23 mouse cellular contexts compared by ENCODE assay signal in genomic region chr19:26859195-26859570, GRCm38 (mm10). TPM values are rescaled to one million over a fixed set of nuclear protein-coding genes. Genes with fewer than 3 reads are reported as not detected.
DNase-seq lines count a peak whose midpoint lies in the region; ATAC-seq and TF ChIP-seq lines count a peak whose summit lies in the region.
"Had no signal": no experiment of that assay in that cellular context is flagged by ENCODE, and none has a peak within 500 bp of the region (broad histone marks: within the 10 kb centered on the region; RNA-seq: fewer than 3 reads in every experiment).

No protein-coding gene starts in this region.

- peaks cover 9% of the 10 kb centered on the region; the same call in 1 of the 2 replicates for H3K4me1 ChIP-seq in heart, postnatal 0 days (ENCODE audit: control insufficient read depth, insufficient read depth)
- H3K4me1 ChIP-seq in forebrain, embryonic 16.5 days (replicated peaks; ENCODE audit: control insufficient read depth, insufficient read depth, low read length): peaks cover 6% of the 10 kb centered on the region
- peaks cover 17% of the 10 kb centered on the region for H3K4me1 ChIP-seq in midbrain, embryonic 11.5 days (ENCODE audit: control insufficient read depth, insufficient read depth, low read length)

- H3K9me3 ChIP-seq in heart, postnatal 0 days (replicated peaks; ENCODE audit: control insufficient read depth, low read length): no peaks in the 10 kb centered on the region
- H3K9me3 ChIP-seq in forebrain, embryonic 16.5 days (ENCODE audit: control insufficient read depth, low read length): no peaks in the 10 kb centered on the region
- no peaks in the 10 kb centered on the region for H3K9me3 ChIP-seq in midbrain, embryonic 11.5 days (ENCODE audit: control insufficient read depth, low read length)
- H3K9me3 ChIP-seq: embryonic facial prominence, embryonic 13.5 days; heart, embryonic 15.5 days; lung, embryonic 15.5 days had no signal

- ATAC-seq in heart, postnatal 0 days (ENCODE audit: insufficient read depth, low read depth): no peak
- ATAC-seq in forebrain, embryonic 16.5 days: peak; percentile 20; the same call in 1 of the 2 replicates
- ATAC-seq in midbrain, embryonic 11.5 days (ENCODE audit: low FRiP score): peak; percentile 62; the same call in 1 of the 2 replicates
- ATAC-seq in activated CD4-positive, CD25-positive, alpha-beta regulatory T cell, adult 4 months: no peak

- WGBS in heart, postnatal 0 days: 66% methylated on average over 5 of the region's 5 CpGs
- WGBS in forebrain, embryonic 16.5 days: 76% methylated on average over 5 of the region's 5 CpGs
- 74% methylated on average over 5 of the region's 5 CpGs for WGBS in midbrain, embryonic 11.5 days

- intact Hi-C loops in heart, postnatal 25 days (cut with DNase I): no loop called here

- H3K27ac ChIP-seq in heart, postnatal 0 days (ENCODE audit: low read depth): 0 out of 2 replicates have a peak overlapping the region, but pooled peaks have one; percentile 2
- no peak overlapping the region for H3K27ac ChIP-seq in forebrain, embryonic 16.5 days (ENCODE audit: low read length)
- no peak overlapping the region for H3K27ac ChIP-seq in midbrain, embryonic 11.5 days (ENCODE audit: low read depth, low read length)
- H3K27ac ChIP-seq: embryonic facial prominence, embryonic 13.5 days; heart, embryonic 15.5 days; lung, embryonic 15.5 days had no signal

- no peak for TF ChIP-seq CTCF in heart, postnatal 0 days (IDR thresholded peaks at IDR 0.05; ENCODE audit: low read depth)
- no peak for TF ChIP-seq CTCF in brain, embryonic 14.5 days (IDR thresholded peaks at IDR 0.05; ENCODE audit: borderline replicate concordance, extremely low read depth, insufficient read depth, insufficient read length)

- H3K9ac ChIP-seq in heart, postnatal 0 days (replicated peaks; ENCODE audit: low read depth, low read length): no peak overlapping the region
- H3K9ac ChIP-seq in forebrain, embryonic 16.5 days (replicated peaks; ENCODE audit: low read depth, low read length): no peak overlapping the region
- H3K9ac ChIP-seq in midbrain, embryonic 11.5 days (ENCODE audit: low read length): no peak overlapping the region
- H3K9ac ChIP-seq: embryonic facial prominence, embryonic 13.5 days; heart, embryonic 15.5 days; lung, embryonic 15.5 days had no signal

- no peak for TF ChIP-seq EP300 in heart, postnatal 0 days (IDR thresholded peaks at IDR 0.05; ENCODE audit: low read depth)

- H3K4me2 ChIP-seq in heart, postnatal 0 days (ENCODE audit: low read depth, low read length): peak overlapping the region; percentile 25; the same call in 1 of the 2 replicates
- H3K4me2 ChIP-seq in forebrain, embryonic 16.5 days (ENCODE audit: low read length): no peak overlapping the region
- no peak overlapping the region for H3K4me2 ChIP-seq in midbrain, embryonic 11.5 days
- H3K4me2 ChIP-seq: embryonic facial prominence, embryonic 13.5 days; heart, embryonic 15.5 days; liver, embryonic 11.5 days; lung, embryonic 15.5 days had no signal

- no peak for TF ChIP-seq POLR2A in brain, embryonic 14.5 days (IDR thresholded peaks at IDR 0.05; ENCODE audit: borderline replicate concordance, extremely low read depth, insufficient read depth, insufficient read length, poor library complexity, severe bottlenecking)

- no peak overlapping the region for H3K4me3 ChIP-seq in heart, postnatal 0 days (ENCODE audit: low read depth, low read length)
- H3K4me3 ChIP-seq in forebrain, embryonic 16.5 days (replicated peaks; ENCODE audit: low read length): no peak overlapping the region
- H3K4me3 ChIP-seq in midbrain, embryonic 11.5 days (ENCODE audit: low read depth, low read length): no peak overlapping the region
- H3K4me3 ChIP-seq: embryonic facial prominence, embryonic 13.5 days; heart, embryonic 15.5 days; lung, embryonic 15.5 days had no signal

- no peaks in the 10 kb centered on the region for H3K27me3 ChIP-seq in heart, postnatal 0 days (ENCODE audit: control insufficient read depth, insufficient read depth, low read length)
- no peaks in the 10 kb centered on the region for H3K27me3 ChIP-seq in forebrain, embryonic 16.5 days (replicated peaks; ENCODE audit: control insufficient read depth, insufficient read depth, low read length)
- H3K27me3 ChIP-seq in midbrain, embryonic 11.5 days (ENCODE audit: control insufficient read depth, insufficient read depth, low read length): no peaks in the 10 kb centered on the region
- H3K27me3 ChIP-seq: embryonic facial prominence, embryonic 13.5 days; heart, embryonic 15.5 days; lung, embryonic 15.5 days had no signal

- no peaks in the 10 kb centered on the region for H3K36me3 ChIP-seq in heart, postnatal 0 days (replicated peaks; ENCODE audit: control insufficient read depth, insufficient read depth, low read length)
- no peaks in the 10 kb centered on the region for H3K36me3 ChIP-seq in forebrain, embryonic 16.5 days (ENCODE audit: control insufficient read depth, insufficient read depth)
- H3K36me3 ChIP-seq in midbrain, embryonic 11.5 days (ENCODE audit: control insufficient read depth, insufficient read depth, low read length): no peaks in the 10 kb centered on the region
- H3K36me3 ChIP-seq: embryonic facial prominence, embryonic 13.5 days; heart, embryonic 15.5 days; lung, embryonic 15.5 days had no signal

- no peak for DNase-seq in heart, postnatal 0 days (ENCODE audit: low spot score)
- DNase-seq in heart, postnatal 25 days (ENCODE audit: low spot score): no peak
- peak; percentile 56 for DNase-seq in brain, embryonic 14.5 days (ENCODE audit: low read depth)
- no peak for DNase-seq in midbrain, embryonic 11.5 days (ENCODE audit: low spot score, missing footprints)
- no peak for DNase-seq in right cerebral cortex, adult 18-20 months
- DNase-seq: cerebellum, adult 8-10 months; kidney, postnatal 4 days; layer of hippocampus, postnatal 36 days; left cerebral cortex, postnatal 4 days; thymus, adult 2 months had no signal

RNA-seq across cellular contexts. Expression of gene Gm815, which starts 26.5 kb away (rescaled TPM):
- not detected in 2 replicates for total RNA-seq in heart, postnatal 0 days (2014; rRNA removed; ENCODE audit: low replicate concordance)
- polyA plus RNA-seq in heart, postnatal 0 days (2015; fragmentation: Nextera tagmentation; extraction: Ambion mirVana): not detected in 2 replicates
- not detected for total RNA-seq in heart, postnatal 25 days (2021)
- polyA plus RNA-seq in brain, embryonic 14.5 days (2012; rRNA removed): not detected in 2 replicates
- not detected in 2 replicates for polyA plus RNA-seq in forebrain, embryonic 16.5 days (2015; fragmentation: Nextera tagmentation; extraction: Ambion mirVana)
- polyA plus RNA-seq in midbrain, embryonic 11.5 days (2014; fragmentation: Nextera tagmentation; extraction: Ambion mirVana): not detected in 2 replicates
- not detected for polyA plus RNA-seq in activated CD4-positive, CD25-positive, alpha-beta regulatory T cell, adult 4 months (2017; shearing (Covaris generic))
- total RNA-seq: adrenal gland, adult 18-20 months; ES-E14; gastrocnemius, postnatal 4 days; layer of hippocampus, postnatal 36 days; left cerebral cortex, postnatal 4 days; megakaryocyte progenitor cell, adult 5-6 weeks had no signal
- polyA plus RNA-seq: cortical plate, adult 2 months; embryonic facial prominence, embryonic 13.5 days; heart, embryonic 15.5 days; intestine, embryonic 14.5 days; liver, embryonic 11.5 days; lung, embryonic 15.5 days; stomach, embryonic 14.5 days; thymus, adult 2 months had no signal

Comparison
In these comparisons a context has a peak if more than half of its experiments do, and no peak if none do; other contexts are left out.
1. ATAC-seq: peak in forebrain, embryonic 16.5 days (single experiment) and midbrain, embryonic 11.5 days (single experiment); none in heart, postnatal 0 days (single experiment) and activated CD4-positive, CD25-positive, alpha-beta regulatory T cell, adult 4 months (single experiment).